Comparison of ENCODE assay signal across 8 mouse cellular contexts in genomic region chr2:27538455-27539330, GRCm38 (mm10). TPM values are rescaled to one million over a fixed set of nuclear protein-coding genes. Genes with fewer than 3 reads are reported as not detected.
DNase-seq lines count a peak whose midpoint lies in the region; ATAC-seq and TF ChIP-seq lines count a peak whose summit lies in the region.
"Not testable (repeated sequence)": the region's sequence is repeated elsewhere in the genome, so short reads cannot be mapped to it uniquely, and the experiment has no call there.

No protein-coding gene starts in this region.

- not testable (repeated sequence) for H3K27me3 ChIP-seq in embryonic facial prominence, embryonic 12.5 days; forebrain, postnatal 0 days (ENCODE audit: insufficient read depth, low read length); hindbrain, embryonic 12.5 days; kidney, embryonic 15.5 days; liver, embryonic 11.5 days (replicated peaks; ENCODE audit: control insufficient read depth, insufficient read depth, low read length); midbrain, embryonic 11.5 days (ENCODE audit: control insufficient read depth, insufficient read depth, low read length); neural tube, embryonic 15.5 days (replicated peaks)

- not testable (repeated sequence) for H3K4me1 ChIP-seq in embryonic facial prominence, embryonic 12.5 days; forebrain, postnatal 0 days (ENCODE audit: insufficient read depth); liver, embryonic 11.5 days (replicated peaks; ENCODE audit: control insufficient read depth, insufficient read depth, low read length); midbrain, embryonic 11.5 days (ENCODE audit: control insufficient read depth, insufficient read depth, low read length)
- peaks cover 13% of the 10 kb centered on the region for H3K4me1 ChIP-seq in hindbrain, embryonic 12.5 days
- peaks cover 18% of the 10 kb centered on the region for H3K4me1 ChIP-seq in kidney, embryonic 15.5 days
- peaks cover 21% of the 10 kb centered on the region for H3K4me1 ChIP-seq in neural tube, embryonic 15.5 days

- not testable (repeated sequence) for H3K9me3 ChIP-seq in embryonic facial prominence, embryonic 12.5 days; forebrain, postnatal 0 days (ENCODE audit: low read length); hindbrain, embryonic 12.5 days (replicated peaks); kidney, embryonic 15.5 days (replicated peaks); liver, embryonic 11.5 days (ENCODE audit: control insufficient read depth, low read length); midbrain, embryonic 11.5 days (ENCODE audit: control insufficient read depth, low read length); neural tube, embryonic 15.5 days (replicated peaks)

- not testable (repeated sequence) for H3K9ac ChIP-seq in embryonic facial prominence, embryonic 12.5 days; hindbrain, embryonic 12.5 days; kidney, embryonic 15.5 days; liver, embryonic 11.5 days (ENCODE audit: low read depth, low read length); midbrain, embryonic 11.5 days (ENCODE audit: low read length)
- peak overlapping the region; percentile 63 for H3K9ac ChIP-seq in forebrain, postnatal 0 days
- peak overlapping the region; percentile 43 for H3K9ac ChIP-seq in neural tube, embryonic 15.5 days (replicated peaks)

- ATAC-seq in embryonic facial prominence, embryonic 12.5 days (ENCODE audit: insufficient number of reproducible peaks, insufficient read depth, low FRiP score, low TSS enrichment); forebrain, postnatal 0 days; hindbrain, embryonic 12.5 days (ENCODE audit: low FRiP score); kidney, embryonic 15.5 days (replicated peaks; ENCODE audit: low FRiP score); liver, embryonic 11.5 days (replicated peaks; ENCODE audit: low FRiP score); midbrain, embryonic 11.5 days (ENCODE audit: low FRiP score); neural tube, embryonic 15.5 days (ENCODE audit: low FRiP score): not testable (repeated sequence)

- peak; percentile 40 for DNase-seq in 416B (ENCODE audit: low read depth)
- not testable (repeated sequence) for DNase-seq in forebrain, postnatal 0 days; liver, embryonic 11.5 days (ENCODE audit: low spot score); midbrain, embryonic 11.5 days (ENCODE audit: low spot score, missing footprints)

- H3K4me2 ChIP-seq in embryonic facial prominence, embryonic 12.5 days (replicated peaks), result peak overlapping the region; percentile 57
- peak overlapping the region; percentile 43 for H3K4me2 ChIP-seq in forebrain, postnatal 0 days (ENCODE audit: low read depth)
- H3K4me2 ChIP-seq in hindbrain, embryonic 12.5 days (replicated peaks), result peak overlapping the region; percentile 75
- peak overlapping the region; percentile 72 for H3K4me2 ChIP-seq in kidney, embryonic 15.5 days
- H3K4me2 ChIP-seq in liver, embryonic 11.5 days, result peak overlapping the region; percentile 2; the same call in 1 of the 2 replicates
- peak overlapping the region; percentile 74; the same call in 1 of the 2 replicates for H3K4me2 ChIP-seq in midbrain, embryonic 11.5 days
- peak overlapping the region; percentile 61 for H3K4me2 ChIP-seq in neural tube, embryonic 15.5 days

- not testable (repeated sequence) for H3K4me3 ChIP-seq in embryonic facial prominence, embryonic 12.5 days; hindbrain, embryonic 12.5 days; liver, embryonic 11.5 days (ENCODE audit: low read depth, low read length); midbrain, embryonic 11.5 days (ENCODE audit: low read depth, low read length)
- peak overlapping the region; percentile 46; the same call in 1 of the 2 replicates for H3K4me3 ChIP-seq in forebrain, postnatal 0 days (ENCODE audit: low read depth, low read length)
- H3K4me3 ChIP-seq in kidney, embryonic 15.5 days (replicated peaks), result peak overlapping the region; percentile 47; the same call in 1 of the 2 replicates
- peak overlapping the region; percentile 46 for H3K4me3 ChIP-seq in neural tube, embryonic 15.5 days (replicated peaks)

- peaks cover 25% of the 10 kb centered on the region for H3K36me3 ChIP-seq in embryonic facial prominence, embryonic 12.5 days
- peaks cover 26% of the 10 kb centered on the region for H3K36me3 ChIP-seq in forebrain, postnatal 0 days (ENCODE audit: insufficient read depth)
- peaks cover 39% of the 10 kb centered on the region for H3K36me3 ChIP-seq in hindbrain, embryonic 12.5 days
- H3K36me3 ChIP-seq in kidney, embryonic 15.5 days, result peaks cover 38% of the 10 kb centered on the region
- H3K36me3 ChIP-seq in liver, embryonic 11.5 days (ENCODE audit: control insufficient read depth, insufficient read depth, low read length), result peaks cover 20% of the 10 kb centered on the region
- peaks cover 21% of the 10 kb centered on the region for H3K36me3 ChIP-seq in midbrain, embryonic 11.5 days (ENCODE audit: control insufficient read depth, insufficient read depth, low read length)
- peaks cover 28% of the 10 kb centered on the region for H3K36me3 ChIP-seq in neural tube, embryonic 15.5 days

- peak overlapping the region; percentile 81 for H3K27ac ChIP-seq in embryonic facial prominence, embryonic 12.5 days
- peak overlapping the region; percentile 91 for H3K27ac ChIP-seq in forebrain, postnatal 0 days (ENCODE audit: low read depth, low read length)
- peak overlapping the region; percentile 62 for H3K27ac ChIP-seq in hindbrain, embryonic 12.5 days
- H3K27ac ChIP-seq in kidney, embryonic 15.5 days, result peak overlapping the region; percentile 87
- H3K27ac ChIP-seq in liver, embryonic 11.5 days (ENCODE audit: low read depth, low read length), result not testable (repeated sequence)
- H3K27ac ChIP-seq in midbrain, embryonic 11.5 days (ENCODE audit: low read depth, low read length), result 0 out of 2 replicates have a peak overlapping the region, but pooled peaks have one; percentile 56
- peak overlapping the region; percentile 85 for H3K27ac ChIP-seq in neural tube, embryonic 15.5 days (replicated peaks)

- 61% methylated on average over 5 of the region's 5 CpGs for WGBS in embryonic facial prominence, embryonic 12.5 days
- 63% methylated on average over 5 of the region's 5 CpGs for WGBS in forebrain, postnatal 0 days
- WGBS in hindbrain, embryonic 12.5 days, result 67% methylated on average over 5 of the region's 5 CpGs
- 66% methylated on average over 5 of the region's 5 CpGs for WGBS in kidney, embryonic 15.5 days
- WGBS in liver, embryonic 11.5 days, result 63% methylated on average over 5 of the region's 5 CpGs
- 65% methylated on average over 5 of the region's 5 CpGs for WGBS in midbrain, embryonic 11.5 days
- 65% methylated on average over 5 of the region's 5 CpGs for WGBS in neural tube, embryonic 15.5 days

- not testable (repeated sequence) for TF ChIP-seq CTCF in forebrain, postnatal 0 days (IDR thresholded peaks at IDR 0.05; ENCODE audit: low read depth)

RNA-seq across cellular contexts. Expression of gene Wdr5, which starts 23.7 kb away (rescaled TPM):
- 66.7 and 66.8 TPM in 2 replicates for polyA plus RNA-seq in embryonic facial prominence, embryonic 12.5 days (2016; fragmentation: Nextera tagmentation; extraction: Ambion mirVana)
- total RNA-seq in forebrain, postnatal 0 days (2014; rRNA removed), result 49.4 and 53.6 TPM in 2 replicates
- 28.9 and 35.0 TPM in 2 replicates for polyA plus RNA-seq in forebrain, postnatal 0 days (2015; fragmentation: Nextera tagmentation; extraction: Ambion mirVana)
- polyA plus RNA-seq in hindbrain, embryonic 12.5 days (2016; fragmentation: Nextera tagmentation; extraction: Ambion mirVana), result 51.4 and 55.3 TPM in 2 replicates
- polyA plus RNA-seq in kidney, embryonic 15.5 days (2015; fragmentation: Nextera tagmentation; extraction: Ambion mirVana), result 63.2 and 65.9 TPM in 2 replicates
- polyA plus RNA-seq in liver, embryonic 11.5 days (2014; fragmentation: Nextera tagmentation; extraction: Ambion mirVana), result 76.7 and 78.0 TPM in 2 replicates
- 63.5 and 69.1 TPM in 2 replicates for polyA plus RNA-seq in midbrain, embryonic 11.5 days (2014; fragmentation: Nextera tagmentation; extraction: Ambion mirVana)
- polyA plus RNA-seq in neural tube, embryonic 15.5 days (2015; fragmentation: Nextera tagmentation; extraction: Ambion mirVana), result 41.7 and 44.4 TPM in 2 replicates

RNA-seq across cellular contexts. Expression of gene Brd3, which starts 31.2 kb away (rescaled TPM):
- polyA plus RNA-seq in embryonic facial prominence, embryonic 12.5 days (2016; fragmentation: Nextera tagmentation; extraction: Ambion mirVana), result 128 and 144 TPM in 2 replicates
- total RNA-seq in forebrain, postnatal 0 days (2014; rRNA removed), result 40.4 and 58.5 TPM in 2 replicates
- polyA plus RNA-seq in forebrain, postnatal 0 days (2015; fragmentation: Nextera tagmentation; extraction: Ambion mirVana), result 119 and 135 TPM in 2 replicates
- polyA plus RNA-seq in hindbrain, embryonic 12.5 days (2016; fragmentation: Nextera tagmentation; extraction: Ambion mirVana), result 134 and 141 TPM in 2 replicates
- 124 and 125 TPM in 2 replicates for polyA plus RNA-seq in kidney, embryonic 15.5 days (2015; fragmentation: Nextera tagmentation; extraction: Ambion mirVana)
- 111 and 113 TPM in 2 replicates for polyA plus RNA-seq in liver, embryonic 11.5 days (2014; fragmentation: Nextera tagmentation; extraction: Ambion mirVana)
- polyA plus RNA-seq in midbrain, embryonic 11.5 days (2014; fragmentation: Nextera tagmentation; extraction: Ambion mirVana), result 168 and 189 TPM in 2 replicates
- 98.6 and 99.7 TPM in 2 replicates for polyA plus RNA-seq in neural tube, embryonic 15.5 days (2015; fragmentation: Nextera tagmentation; extraction: Ambion mirVana)

Comparison
In these comparisons a context has a peak if more than half of its experiments do, and no peak if none do; other contexts are left out.
1. H3K4me2 ChIP-seq: peak in every context shown above with its lines; median percentile 75 in hindbrain, embryonic 12.5 days; 74 in midbrain, embryonic 11.5 days; 72 in kidney, embryonic 15.5 days; 61 in neural tube, embryonic 15.5 days; 57 in embryonic facial prominence, embryonic 12.5 days; 43 in forebrain, postnatal 0 days; 2 in liver, embryonic 11.5 days.